ENCODE assay signal across 23 mouse cellular contexts in the genomic region with DNA sequence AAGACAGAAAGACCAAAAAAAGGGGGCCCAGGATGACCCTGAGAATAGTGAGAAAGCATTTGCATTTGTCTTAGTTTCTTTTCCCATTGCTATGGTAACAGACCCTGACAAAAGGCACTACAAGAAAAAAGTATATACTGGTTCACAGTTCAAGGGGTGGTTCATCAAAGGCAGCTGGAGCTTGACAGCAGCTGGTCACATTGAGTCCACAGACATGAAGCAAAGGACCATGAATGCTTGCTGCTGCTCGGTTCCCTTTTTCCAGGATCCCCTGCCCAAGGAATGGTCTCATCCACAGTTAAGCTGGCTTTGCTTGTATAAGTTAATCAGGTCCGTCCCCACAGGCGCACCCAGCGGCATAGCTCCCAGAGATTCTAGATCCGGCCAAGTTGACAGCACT. TPM values are rescaled to one million over a fixed set of nuclear protein-coding genes. Genes with fewer than 3 reads are reported as not detected.
A peak's percentile ranks its signal among the peaks of the same experiment; 100 is the strongest.
DNase-seq lines count a peak whose midpoint lies in the region; ATAC-seq and TF ChIP-seq lines count a peak whose summit lies in the region.
"Had no signal": no experiment of that assay in that cellular context is flagged by ENCODE, and none has a peak within 500 bp of the region (broad histone marks: within the 10 kb centered on the region; RNA-seq: fewer than 3 reads in every experiment).

No protein-coding gene starts in this region.

- TF ChIP-seq POLR2A in bone marrow macrophage, adult 2 months (IDR thresholded peaks at IDR 0.05; ENCODE audit: borderline replicate concordance, low read depth, low read length): no peak

- no peaks in the 10 kb centered on the region for H3K4me1 ChIP-seq in intestine, embryonic 14.5 days (replicated peaks; ENCODE audit: control insufficient read depth, insufficient read depth, low read length)
- no peaks in the 10 kb centered on the region for H3K4me1 ChIP-seq in intestine, embryonic 16.5 days (ENCODE audit: control insufficient read depth, insufficient read depth, low read length)
- no peaks in the 10 kb centered on the region for H3K4me1 ChIP-seq in liver, postnatal 0 days (ENCODE audit: insufficient read depth)
- peaks cover 24% of the 10 kb centered on the region for H3K4me1 ChIP-seq in bone marrow macrophage, adult 2 months (ENCODE audit: control insufficient read depth, insufficient read depth, low read length)
- H3K4me1 ChIP-seq: liver, embryonic 12.5 days had no signal

- H3K27ac ChIP-seq in intestine, embryonic 14.5 days (ENCODE audit: low read depth): no peak overlapping the region
- H3K27ac ChIP-seq in intestine, embryonic 16.5 days (ENCODE audit: low read length): no peak overlapping the region
- H3K27ac ChIP-seq in liver, postnatal 0 days (ENCODE audit: low read depth): peak overlapping the region; percentile 39; the same call in 1 of the 2 replicates
- peak overlapping the region; percentile 49; the same call in 1 of the 2 replicates for H3K27ac ChIP-seq in bone marrow macrophage, adult 2 months (ENCODE audit: insufficient read depth, low read depth, low read length)
- H3K27ac ChIP-seq: embryonic facial prominence, embryonic 13.5 days; forebrain, embryonic 13.5 days; hindbrain, embryonic 12.5 days; layer of hippocampus, adult 2 months; liver, embryonic 12.5 days had no signal

- no peak for TF ChIP-seq EP300 in liver, postnatal 0 days (IDR thresholded peaks at IDR 0.05; ENCODE audit: low read depth)

- no peak overlapping the region for H3K9ac ChIP-seq in intestine, embryonic 14.5 days (ENCODE audit: low read length)
- H3K9ac ChIP-seq in intestine, embryonic 16.5 days (ENCODE audit: low read depth, low read length): no peak overlapping the region
- H3K9ac ChIP-seq in liver, postnatal 0 days (replicated peaks): no peak overlapping the region
- H3K9ac ChIP-seq: embryonic facial prominence, embryonic 13.5 days; forebrain, embryonic 13.5 days; heart, embryonic 12.5 days; hindbrain, embryonic 12.5 days; liver, embryonic 12.5 days; lung, embryonic 14.5 days had no signal

- H3K4me3 ChIP-seq in intestine, embryonic 14.5 days (ENCODE audit: low read depth, low read length): no peak overlapping the region
- H3K4me3 ChIP-seq in intestine, embryonic 16.5 days (ENCODE audit: low read length): no peak overlapping the region
- H3K4me3 ChIP-seq in liver, postnatal 0 days (ENCODE audit: low read depth, low read length): no peak overlapping the region
- no peak overlapping the region for H3K4me3 ChIP-seq in bone marrow macrophage, adult 2 months (ENCODE audit: insufficient read depth, low read length)
- H3K4me3 ChIP-seq: embryonic facial prominence, embryonic 13.5 days; erythroblast, embryonic 14.5 days; forebrain, embryonic 13.5 days; heart, embryonic 12.5 days; hindbrain, embryonic 12.5 days; layer of hippocampus, adult 2 months; liver, embryonic 12.5 days; megakaryocyte, embryonic 14.5 days had no signal

- WGBS in intestine, embryonic 14.5 days: 82% methylated on average over 5 of the region's 5 CpGs
- WGBS in intestine, embryonic 16.5 days: 86% methylated on average over 5 of the region's 5 CpGs
- 76% methylated on average over 5 of the region's 5 CpGs for whole genome bisulfite sequencing in liver, postnatal 0 days (ENCODE audit: insufficient replicate concordance)

- H3K4me2 ChIP-seq in intestine, embryonic 14.5 days (ENCODE audit: low read length): no peak overlapping the region
- H3K4me2 ChIP-seq in intestine, embryonic 16.5 days (ENCODE audit: low read depth, low read length): no peak overlapping the region
- H3K4me2 ChIP-seq in liver, postnatal 0 days (ENCODE audit: low read depth, low read length): no peak overlapping the region
- H3K4me2 ChIP-seq: embryonic facial prominence, embryonic 13.5 days; forebrain, embryonic 13.5 days; heart, embryonic 12.5 days; hindbrain, embryonic 12.5 days; liver, embryonic 12.5 days; lung, embryonic 14.5 days had no signal

- DNase-seq in embryo, embryonic 10.5 days (ENCODE audit: low spot score): peak; percentile 33
- no peak for DNase-seq in embryo, embryonic 11 days
- peak; percentile 29 for DNase-seq in intestine, embryonic 14.5 days (ENCODE audit: low spot score)
- DNase-seq in liver, postnatal 0 days: no peak
- no peak for DNase-seq in liver
- DNase-seq in ovary, postnatal 14 days (ENCODE audit: low spot score): no peak
- DNase-seq: adrenal gland, postnatal 10 days; cerebellum, adult 8-10 months; cerebellum, postnatal 36 days; heart, postnatal 10 days; lung, embryonic 14.5 days; right cerebral cortex, postnatal 14 days had no signal

- H3K9me3 ChIP-seq in intestine, embryonic 14.5 days (ENCODE audit: control insufficient read depth, low read length): no peaks in the 10 kb centered on the region
- H3K9me3 ChIP-seq in intestine, embryonic 16.5 days (ENCODE audit: control insufficient read depth, low read length): no peaks in the 10 kb centered on the region
- no peaks in the 10 kb centered on the region for H3K9me3 ChIP-seq in liver, postnatal 0 days (ENCODE audit: low read length)
- H3K9me3 ChIP-seq: embryonic facial prominence, embryonic 13.5 days; forebrain, embryonic 13.5 days; heart, embryonic 12.5 days; hindbrain, embryonic 12.5 days; liver, embryonic 12.5 days had no signal

- ATAC-seq in intestine, embryonic 14.5 days (replicated peaks; ENCODE audit: low FRiP score, low TSS enrichment, low read depth): no peak
- no peak for ATAC-seq in intestine, embryonic 16.5 days
- no peak for ATAC-seq in liver, postnatal 0 days
- ATAC-seq: forebrain, embryonic 13.5 days; inflammation-experienced regulatory T-cells, adult 6 months; liver, embryonic 12.5 days had no signal

- 0 out of 2 replicates have a peak, but pooled peaks cover 5% of the 10 kb centered on the region for H3K27me3 ChIP-seq in intestine, embryonic 14.5 days (replicated peaks; ENCODE audit: control insufficient read depth, insufficient read depth, low read length)
- no peaks in the 10 kb centered on the region; the same call in 1 of the 2 replicates for H3K27me3 ChIP-seq in intestine, embryonic 16.5 days (replicated peaks; ENCODE audit: control insufficient read depth, insufficient read depth, low read length)
- peaks cover 5% of the 10 kb centered on the region; the same call in 1 of the 2 replicates for H3K27me3 ChIP-seq in liver, postnatal 0 days (ENCODE audit: insufficient read depth, low read length)

- no peaks in the 10 kb centered on the region for H3K36me3 ChIP-seq in intestine, embryonic 14.5 days (ENCODE audit: control insufficient read depth, insufficient read depth, low read length)
- H3K36me3 ChIP-seq in intestine, embryonic 16.5 days (ENCODE audit: control insufficient read depth, insufficient read depth, low read length): no peaks in the 10 kb centered on the region
- H3K36me3 ChIP-seq in liver, postnatal 0 days (replicated peaks; ENCODE audit: insufficient read depth, low read length): no peaks in the 10 kb centered on the region
- H3K36me3 ChIP-seq: hindbrain, embryonic 12.5 days; liver, embryonic 12.5 days had no signal

- no peak for TF ChIP-seq CTCF in liver, postnatal 0 days (IDR thresholded peaks at IDR 0.05; ENCODE audit: low read depth)
- no peak for TF ChIP-seq CTCF in bone marrow macrophage, adult 2 months (IDR thresholded peaks at IDR 0.05; ENCODE audit: low read depth, low read length)

RNA-seq across cellular contexts. Expression of a gene that starts 3.3 kb away (rescaled TPM):
- 1.9 and 2.2 TPM in 2 replicates for polyA plus RNA-seq in intestine, embryonic 14.5 days (2014; fragmentation: Nextera tagmentation; extraction: Ambion mirVana)
- 1.0 and 1.5 TPM in 2 replicates for polyA plus RNA-seq in intestine, embryonic 16.5 days (2015; fragmentation: Nextera tagmentation; extraction: Ambion mirVana)
- polyA plus RNA-seq in liver, postnatal 0 days (2015; fragmentation: Nextera tagmentation; extraction: Ambion mirVana): 0.22 and 0.32 TPM in 2 replicates
- polyA plus RNA-seq in bone marrow macrophage, adult 2 months (2012; ENCODE audit: insufficient read depth, insufficient read length, missing spikeins): 26.5 and 27.0 TPM in 2 replicates

RNA-seq across cellular contexts. Expression of a gene that starts 44.8 kb away (rescaled TPM):
- polyA plus RNA-seq in intestine, embryonic 14.5 days (2014; fragmentation: Nextera tagmentation; extraction: Ambion mirVana): 66.3 and 75.6 TPM in 2 replicates
- 44.1 and 49.4 TPM in 2 replicates for polyA plus RNA-seq in intestine, embryonic 16.5 days (2015; fragmentation: Nextera tagmentation; extraction: Ambion mirVana)
- polyA plus RNA-seq in liver, postnatal 0 days (2015; fragmentation: Nextera tagmentation; extraction: Ambion mirVana): 37.4 and 40.5 TPM in 2 replicates
- 99.9 and 103 TPM in 2 replicates for polyA plus RNA-seq in bone marrow macrophage, adult 2 months (2012; ENCODE audit: insufficient read depth, insufficient read length, missing spikeins)

Comparison
In these comparisons a context has a peak if more than half of its experiments do, and no peak if none do; other contexts are left out.
1. DNase-seq: peak in embryo, embryonic 10.5 days (single experiment) and intestine, embryonic 14.5 days (single experiment); none in embryo, embryonic 11 days (single experiment), liver, postnatal 0 days (single experiment), liver (single experiment) and ovary, postnatal 14 days (single experiment).
2. H3K27ac ChIP-seq: peak in liver, postnatal 0 days (single experiment) and bone marrow macrophage, adult 2 months (single experiment); none in intestine, embryonic 14.5 days (single experiment) and intestine, embryonic 16.5 days (single experiment).